Mouse (Mus musculus) brain, embryonic 14.5 days (tissue): ENCODE measurements around the gene Ten1.

Source experiments
- CTCF ChIP-seq: fragments of 200-500 bp; IDR thresholded peaks from 2 replicates; pipeline ENCODE4 v1.5.1; 2012; ENCODE audit warnings: inconsistent platforms, mild to moderate bottlenecking, moderate library complexity, borderline replicate concordance; ENCODE audit not compliant: insufficient read depth, insufficient read length; ENCODE audit errors: extremely low read depth
- POLR2A ChIP-seq: fragments of 200-500 bp; IDR thresholded peaks from 2 replicates; pipeline ENCODE4 v1.6.1; 2012; ENCODE audit warnings: mild to moderate bottlenecking, inconsistent platforms, borderline replicate concordance; ENCODE audit not compliant: poor library complexity, insufficient read depth, insufficient read length, severe bottlenecking; ENCODE audit errors: extremely low read depth

- TF ChIP-seq POLR2A (no peak), CTCF (no peak)
These were observed 20.1 kb upstream of the Ten1 start for GRCm38 (mm10) chr11:116178411-116179121.
